7 mouse cellular contexts compared by ENCODE assay signal in the genomic region with DNA sequence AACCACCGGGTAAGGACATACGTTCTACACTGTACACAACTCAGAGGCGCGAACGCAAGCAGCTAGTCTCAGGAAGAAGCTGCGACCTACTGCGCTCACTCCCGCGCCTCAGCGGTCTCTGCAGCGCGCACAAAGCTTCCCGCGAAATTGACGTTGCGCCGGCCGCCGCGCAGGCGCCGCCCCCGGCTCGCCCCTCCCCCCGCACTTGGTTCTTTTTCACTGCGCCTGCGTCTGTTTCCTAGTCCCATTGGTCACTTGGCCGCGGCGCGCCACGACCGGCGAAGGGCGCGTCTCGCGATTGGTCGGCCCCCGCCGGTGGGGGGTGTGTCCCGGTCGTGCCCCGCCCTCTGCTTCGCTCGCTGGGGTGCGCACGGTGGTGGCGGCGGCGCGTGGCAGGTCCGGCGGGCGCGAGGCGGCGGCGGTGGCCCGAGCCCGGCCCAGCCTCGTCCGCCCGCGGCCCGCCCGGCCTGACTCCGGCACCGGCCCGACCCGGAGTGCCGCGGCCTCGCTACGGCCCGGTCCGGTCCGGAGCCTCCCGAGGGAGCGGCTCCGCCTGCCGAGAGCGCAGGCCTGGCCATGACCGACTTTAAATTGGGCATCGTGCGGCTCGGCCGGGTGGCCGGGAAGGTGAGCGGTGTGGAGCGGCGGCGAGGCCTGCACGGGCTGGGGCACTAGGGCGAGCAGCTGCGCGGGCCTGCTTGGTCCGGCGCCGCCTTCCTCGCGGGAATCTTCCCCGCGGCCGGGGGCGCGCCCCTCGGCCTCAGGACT. TPM values are rescaled to one million over a fixed set of nuclear protein-coding genes. Genes with fewer than 3 reads are reported as not detected.
DNase-seq lines count a peak whose midpoint lies in the region; ATAC-seq lines count a peak whose summit lies in the region.

Gene Zmynd19 (plus strand): TSS at position 372 of the 768 bp plus-strand sequence.

- peak within 1 kb of the TSS; percentile 81 for H3K9ac ChIP-seq in embryonic facial prominence, embryonic 11.5 days (replicated peaks; ENCODE audit: low read length)
- peak within 1 kb of the TSS; percentile 87 for H3K9ac ChIP-seq in limb, embryonic 11.5 days (ENCODE audit: low read length)
- peak within 1 kb of the TSS; percentile 84 for H3K9ac ChIP-seq in midbrain, embryonic 14.5 days (replicated peaks; ENCODE audit: low read length)

- H3K4me3 ChIP-seq in embryonic facial prominence, embryonic 11.5 days (ENCODE audit: low read depth, low read length), result peak within 1 kb of the TSS; percentile 91
- H3K4me3 ChIP-seq in limb, embryonic 11.5 days (ENCODE audit: low read depth, low read length), result peak within 1 kb of the TSS; percentile 97
- peak within 1 kb of the TSS; percentile 96 for H3K4me3 ChIP-seq in midbrain, embryonic 14.5 days (replicated peaks; ENCODE audit: low read depth, low read length)

- WGBS in embryonic facial prominence, embryonic 11.5 days, result under 1% methylated on average over 60 of the region's 108 CpGs
- under 1% methylated on average over 92 of the region's 108 CpGs for WGBS in limb, embryonic 11.5 days
- under 1% methylated on average over 107 of the region's 108 CpGs for WGBS in midbrain, embryonic 14.5 days

- no peaks in the 10 kb centered on the region; the same call in none of the 2 replicates for H3K36me3 ChIP-seq in embryonic facial prominence, embryonic 11.5 days (replicated peaks; ENCODE audit: control insufficient read depth, insufficient read depth, low read depth, low read length)
- H3K36me3 ChIP-seq in limb, embryonic 11.5 days (ENCODE audit: control insufficient read depth, insufficient read depth, low read length), result peaks cover 13% of the 10 kb centered on the region
- peaks cover 28% of the 10 kb centered on the region for H3K36me3 ChIP-seq in midbrain, embryonic 14.5 days (ENCODE audit: control insufficient read depth, insufficient read depth, low read length)

- H3K9me3 ChIP-seq in embryonic facial prominence, embryonic 11.5 days (replicated peaks; ENCODE audit: control insufficient read depth, low read length), result no peaks in the 10 kb centered on the region
- no peaks in the 10 kb centered on the region for H3K9me3 ChIP-seq in limb, embryonic 11.5 days (ENCODE audit: control insufficient read depth, low read length)
- H3K9me3 ChIP-seq in midbrain, embryonic 14.5 days (ENCODE audit: control insufficient read depth, low read length), result no peaks in the 10 kb centered on the region

- no peaks in the 10 kb centered on the region for H3K27me3 ChIP-seq in embryonic facial prominence, embryonic 11.5 days (ENCODE audit: control insufficient read depth, insufficient read depth, low read length)
- H3K27me3 ChIP-seq in limb, embryonic 11.5 days (ENCODE audit: control insufficient read depth, insufficient read depth, low read length), result no peaks in the 10 kb centered on the region
- H3K27me3 ChIP-seq in midbrain, embryonic 14.5 days (ENCODE audit: control insufficient read depth, insufficient read depth, low read length), result no peaks in the 10 kb centered on the region

- peaks cover 2% of the 10 kb centered on the region; the same call in 1 of the 2 replicates for H3K4me1 ChIP-seq in embryonic facial prominence, embryonic 11.5 days (ENCODE audit: control insufficient read depth, insufficient read depth, low read length)
- no peaks in the 10 kb centered on the region for H3K4me1 ChIP-seq in limb, embryonic 11.5 days (ENCODE audit: control insufficient read depth, insufficient read depth, low read length)
- peaks cover 13% of the 10 kb centered on the region for H3K4me1 ChIP-seq in midbrain, embryonic 14.5 days (ENCODE audit: control insufficient read depth, insufficient read depth, low read length)

- H3K4me2 ChIP-seq in embryonic facial prominence, embryonic 11.5 days (ENCODE audit: low read depth, low read length), result peak within 1 kb of the TSS; percentile 88
- peak within 1 kb of the TSS; percentile 78 for H3K4me2 ChIP-seq in limb, embryonic 11.5 days (ENCODE audit: low read depth, severe bottlenecking)
- H3K4me2 ChIP-seq in midbrain, embryonic 14.5 days (ENCODE audit: low read length), result peak within 1 kb of the TSS; percentile 97

- peak; percentile 99 for DNase-seq in adrenal gland, postnatal 14 days
- DNase-seq in embryonic facial prominence, embryonic 11.5 days (ENCODE audit: low spot score), result peak; percentile 99
- DNase-seq in heart, adult 11 months, result peak; percentile 100
- DNase-seq in kidney, adult 18-20 months, result peak; percentile 98
- peak; percentile 97 for DNase-seq in limb, embryonic 11.5 days (ENCODE audit: low spot score)
- peak; percentile 99 for DNase-seq in midbrain, embryonic 14.5 days
- peak; percentile 96 to 98 for DNase-seq in spleen, adult 18-20 months

- ATAC-seq in embryonic facial prominence, embryonic 11.5 days (replicated peaks; ENCODE audit: insufficient number of reproducible peaks, low FRiP score, low TSS enrichment, low read depth), result peak; percentile 93
- ATAC-seq in limb, embryonic 11.5 days (ENCODE audit: insufficient number of reproducible peaks, low FRiP score, low TSS enrichment, low read depth), result peak; percentile 97
- peak; percentile 99 for ATAC-seq in midbrain, embryonic 14.5 days (ENCODE audit: low FRiP score, low TSS enrichment)

- H3K27ac ChIP-seq in embryonic facial prominence, embryonic 11.5 days (replicated peaks; ENCODE audit: low read depth, low read length), result no peak within 1 kb of the TSS; the same call in 1 of the 2 replicates
- H3K27ac ChIP-seq in limb, embryonic 11.5 days (replicated peaks; ENCODE audit: low read depth, low read length), result peak within 1 kb of the TSS; percentile 47; the same call in 1 of the 2 replicates
- peak within 1 kb of the TSS; percentile 81 for H3K27ac ChIP-seq in midbrain, embryonic 14.5 days (replicated peaks; ENCODE audit: low read depth, low read length)

RNA-seq across cellular contexts. Expression of gene Zmynd19, which starts in this region (rescaled TPM):
- total RNA-seq in adrenal gland, postnatal 14 days (2021), result 24.5 and 25.9 TPM in 2 replicates
- 27.6 and 29.8 TPM in 2 replicates for polyA plus RNA-seq in embryonic facial prominence, embryonic 11.5 days (2014; fragmentation: Nextera tagmentation; extraction: Ambion mirVana)
- polyA plus RNA-seq in limb, embryonic 11.5 days (2014; fragmentation: Nextera tagmentation; extraction: Ambion mirVana), result 27.7 and 34.1 TPM in 2 replicates
- polyA plus RNA-seq in midbrain, embryonic 14.5 days (2014; fragmentation: Nextera tagmentation; extraction: Ambion mirVana), result 20.9 and 31.4 TPM in 2 replicates
